Mouse (Mus musculus): ENCODE results near the gene Sp3.
A peak's percentile ranks its signal among the peaks of the same experiment; 100 is the strongest.
"Not testable (repeated sequence)": the region's sequence is repeated elsewhere in the genome, so short reads cannot be mapped to it uniquely, and the experiment has no call there.

Gene Sp3

DNA sequence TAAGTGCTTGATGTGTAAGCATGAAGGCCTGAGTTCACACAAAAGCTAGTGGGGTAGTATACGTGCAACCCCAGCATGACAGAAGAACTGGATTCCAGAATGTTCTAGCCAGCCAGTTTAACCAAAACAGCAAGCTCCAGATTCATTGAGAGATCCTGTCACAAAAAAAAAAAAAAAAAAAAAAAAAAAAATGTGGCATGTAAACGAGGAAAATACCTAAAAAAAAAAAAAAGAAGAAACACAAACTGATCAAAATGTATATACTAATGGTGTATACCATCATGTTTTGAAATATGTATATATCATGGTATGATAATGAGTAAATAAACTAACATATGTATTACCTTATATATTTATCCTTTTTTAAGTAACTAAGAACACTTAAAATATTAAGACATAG lies 13.9 kb upstream of the Sp3 start:
- DNase-seq (ENCODE audit: extremely low read depth, insufficient read length, low spot score): no peak

- DNase-seq (ENCODE audit: extremely low read depth, insufficient read length, low spot score): no peak
Measured at GRCm38 (mm10) chr2:72992497-72992896, 12.3 kb upstream of the Sp3 start.

DNA sequence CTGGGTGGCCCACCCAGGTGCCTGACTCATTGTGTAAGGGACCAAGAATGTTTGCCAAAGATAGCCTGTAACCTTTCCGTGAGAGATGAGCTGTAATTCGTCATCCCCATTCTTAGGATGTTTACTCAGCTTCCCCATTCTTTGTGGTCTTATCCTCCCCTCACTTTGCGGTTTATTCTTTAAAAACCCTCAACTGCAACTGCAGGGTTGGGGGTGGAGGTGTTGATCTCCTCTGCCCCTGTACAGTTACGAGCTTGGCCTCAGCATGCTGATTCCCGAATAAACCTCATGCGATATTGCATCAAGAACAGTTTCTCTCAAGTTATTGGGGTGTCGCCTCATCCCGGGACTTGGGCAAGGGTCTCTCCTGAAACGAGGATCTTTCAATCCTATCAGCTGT lies 8.7 kb upstream of the Sp3 start:
- not testable (repeated sequence) for DNase-seq (ENCODE audit: extremely low read depth, insufficient read length, low spot score)

GRCm38 (mm10) chr2:72986616-72987015 lies 6.4 kb upstream of the Sp3 start, which contains the start of gene Gm11084:
Gene Gm11084 (minus strand): TSS chr2:72986716.
- DNase-seq (ENCODE audit: extremely low read depth, insufficient read length, low spot score): no peak

- no peak for DNase-seq (ENCODE audit: extremely low read depth, insufficient read length, low spot score)
Measured at GRCm38 (mm10) chr2:72985516-72985915, 5.3 kb upstream of the Sp3 start.

GRCm38 (mm10) chr2:72984806-72985205 lies 4.6 kb upstream of the Sp3 start:
- no peak for DNase-seq (ENCODE audit: extremely low read depth, insufficient read length, low spot score)

DNA sequence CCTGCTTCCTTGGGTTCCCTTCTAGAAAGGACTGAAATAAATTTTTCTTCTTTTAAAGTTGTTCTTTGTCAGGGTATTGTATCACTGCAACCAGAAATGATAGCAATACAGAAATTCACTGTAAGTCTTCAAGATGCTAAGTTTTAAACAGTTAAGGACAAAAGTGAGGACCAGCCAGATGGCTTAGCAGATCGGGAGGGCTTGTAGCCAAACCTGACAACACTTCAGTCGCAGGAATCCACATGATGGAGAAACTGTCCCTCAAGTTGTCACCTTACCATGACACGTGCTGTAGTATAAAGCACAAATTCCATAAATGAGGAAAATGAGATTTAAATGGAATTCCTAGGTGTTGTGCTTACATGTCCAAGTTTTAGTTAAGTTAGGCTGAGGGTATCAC lies 3.0 kb upstream of the Sp3 start:
- DNase-seq (ENCODE audit: extremely low read depth, insufficient read length, low spot score): no peak

- DNase-seq (ENCODE audit: extremely low read depth, insufficient read length, low spot score): peak; percentile 43
Measured at GRCm38 (mm10) chr2:72982110-72982785, 2.0 kb upstream of the Sp3 start.

GRCm38 (mm10) chr2:72981441-72982109 lies 1.3 kb upstream of the Sp3 start:
- DNase-seq (ENCODE audit: extremely low read depth, insufficient read length, low spot score): peak; percentile 43

GRCm38 (mm10) chr2:72981075-72981420 lies 802 bp upstream of the Sp3 start:
- DNase-seq (ENCODE audit: extremely low read depth, insufficient read length, low spot score): no peak

- peak; percentile 80 for DNase-seq (ENCODE audit: extremely low read depth, insufficient read length, low spot score)
Measured at GRCm38 (mm10) chr2:72979659-72980071, 581 bp downstream of the Sp3 start.

DNA sequence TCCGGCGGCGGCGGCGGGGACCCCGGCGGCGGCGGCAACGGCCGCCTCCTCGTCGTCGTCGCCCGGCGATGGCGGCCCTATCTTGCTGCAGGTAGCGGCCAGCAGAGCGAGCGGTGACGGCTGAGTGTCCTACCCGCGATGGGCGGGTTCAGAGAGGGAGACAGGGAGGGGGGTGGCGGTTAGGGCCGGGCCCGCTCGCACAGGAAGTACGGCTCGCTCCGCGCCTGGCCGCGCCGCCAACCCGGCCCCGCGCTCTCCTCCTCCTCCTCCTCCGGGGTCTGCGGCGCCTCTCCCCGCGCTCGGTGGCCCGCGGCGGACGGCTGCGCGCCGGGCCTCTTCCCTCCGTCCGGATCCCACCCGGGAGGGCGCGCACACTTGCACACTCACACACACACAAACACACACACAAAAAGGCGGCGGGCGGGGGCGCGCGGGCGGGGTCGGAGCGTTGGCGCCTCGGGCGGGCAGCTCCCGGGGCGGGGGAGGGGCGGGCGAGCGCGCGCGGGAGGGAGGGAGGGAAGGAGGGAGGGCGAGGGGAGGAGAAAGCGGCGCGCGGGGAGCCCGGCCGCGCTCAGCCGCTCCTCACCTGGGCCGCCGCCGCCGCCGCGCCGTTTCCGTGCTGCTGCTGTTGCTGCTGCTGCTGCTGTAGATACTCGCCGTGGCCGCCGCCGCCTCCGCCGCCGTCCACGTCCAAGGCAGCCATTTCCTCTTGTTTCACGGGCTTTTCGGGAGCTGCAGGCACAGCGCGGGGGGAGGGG lies 1.2 kb downstream of the Sp3 start:
- DNase-seq (ENCODE audit: extremely low read depth, insufficient read length, low spot score): peak; percentile 89

GRCm38 (mm10) chr2:72978473-72978872 lies 1.8 kb downstream of the Sp3 start:
- no peak for DNase-seq (ENCODE audit: extremely low read depth, insufficient read length, low spot score)

DNA sequence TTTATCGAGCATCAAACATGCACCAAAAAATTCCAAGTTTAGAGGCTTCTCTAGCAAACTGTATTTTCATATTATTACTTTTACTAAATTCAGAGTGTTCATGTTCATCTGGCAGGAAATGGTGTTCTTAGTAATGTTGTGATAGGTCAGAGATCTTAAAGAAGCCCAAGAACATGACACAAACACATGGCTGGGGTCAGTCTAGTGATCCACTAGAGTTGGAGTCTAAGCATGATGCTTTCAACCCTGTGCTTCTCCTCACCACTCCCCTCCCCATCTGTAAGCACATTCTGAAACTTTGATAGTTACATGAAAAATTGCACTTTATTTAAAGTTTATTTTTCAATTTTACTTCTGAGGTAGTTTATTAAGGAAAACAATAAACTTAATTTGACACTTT lies 3.0 kb downstream of the Sp3 start:
- no peak for DNase-seq (ENCODE audit: extremely low read depth, insufficient read length, low spot score)

- DNase-seq (ENCODE audit: extremely low read depth, insufficient read length, low spot score): no peak
Measured at GRCm38 (mm10) chr2:72976036-72976435, 4.2 kb downstream of the Sp3 start.

DNA sequence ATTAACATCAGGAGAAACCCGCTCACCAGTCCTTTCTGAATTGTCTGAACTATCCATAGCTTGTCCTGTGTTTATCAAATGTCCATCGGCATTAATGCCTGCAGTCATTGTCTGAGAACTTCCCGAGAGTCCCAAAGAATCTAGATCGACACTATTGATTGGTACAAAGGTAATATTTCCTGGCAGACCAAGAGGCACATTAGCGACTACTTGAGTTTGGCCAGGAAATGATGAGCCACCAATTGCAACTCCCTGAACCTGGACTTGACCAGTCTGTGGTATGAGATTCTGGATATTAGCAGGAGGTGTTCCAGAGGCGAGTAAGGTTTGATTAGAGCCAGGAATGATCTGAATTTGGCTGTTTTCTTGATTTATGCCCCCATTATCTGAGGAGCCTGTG lies 9.4 kb downstream of the Sp3 start:
- DNase-seq (ENCODE audit: extremely low read depth, insufficient read length, low spot score): no peak

DNA sequence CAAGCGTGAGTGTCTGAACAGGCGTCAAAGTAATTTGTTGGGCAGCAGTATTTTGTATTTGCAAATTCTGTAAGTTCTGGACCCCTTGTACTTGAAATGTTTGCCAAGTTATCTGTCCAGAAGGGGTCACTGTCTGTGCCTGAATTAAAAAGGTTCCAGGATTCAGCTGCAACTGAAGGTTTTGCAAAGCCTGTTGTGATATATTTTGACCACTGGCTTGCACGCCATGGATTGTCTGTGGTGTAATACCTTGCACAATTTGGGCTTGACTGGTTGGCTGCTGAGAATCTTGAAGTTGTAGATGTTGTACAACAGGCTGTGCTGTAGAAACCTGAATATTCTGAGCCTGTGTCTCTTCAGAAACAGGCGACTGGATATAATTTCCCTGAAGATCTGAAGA lies 9.9 kb downstream of the Sp3 start:
- DNase-seq (ENCODE audit: extremely low read depth, insufficient read length, low spot score): no peak

DNA sequence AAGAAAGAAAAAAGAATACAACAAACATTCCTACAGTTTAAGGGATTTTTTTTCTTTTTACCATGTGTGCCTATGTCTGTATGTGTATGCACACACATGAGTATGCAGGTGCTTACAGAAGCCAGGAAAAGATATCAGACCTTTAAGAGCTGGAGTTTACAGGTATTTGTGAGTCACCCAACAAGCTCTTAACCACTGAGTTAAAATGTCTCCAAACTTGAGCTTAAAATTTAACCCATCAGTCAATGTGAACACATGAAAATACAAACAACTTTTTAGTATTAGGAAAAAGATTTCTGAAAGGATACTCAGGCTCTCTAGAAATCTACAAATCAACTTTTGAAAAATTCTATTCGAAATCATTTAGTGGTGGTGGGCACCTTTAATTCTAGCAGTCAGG lies 11.7 kb downstream of the Sp3 start:
- DNase-seq (ENCODE audit: extremely low read depth, insufficient read length, low spot score): no peak

GRCm38 (mm10) chr2:72965450-72965849 lies 14.8 kb downstream of the Sp3 start:
- no peak for DNase-seq (ENCODE audit: extremely low read depth, insufficient read length, low spot score)

DNA sequence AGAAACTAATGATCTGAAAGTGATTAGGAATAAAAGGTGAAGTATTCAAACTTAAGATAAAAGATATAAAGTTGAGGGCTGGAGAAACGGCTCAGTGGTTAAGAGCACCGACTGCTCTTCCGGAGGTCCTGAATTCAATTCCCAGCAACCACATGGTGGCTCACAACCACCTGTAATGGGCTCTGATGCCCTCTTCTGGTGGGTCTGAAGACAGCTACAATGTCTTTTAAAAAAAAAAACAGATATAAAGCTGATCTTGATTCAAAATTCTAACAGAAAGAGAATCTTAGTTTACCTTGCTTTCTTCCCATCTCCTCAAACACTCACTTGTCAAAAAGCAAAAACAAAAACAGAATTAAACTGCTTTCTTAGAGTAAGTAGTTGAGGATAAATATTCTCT lies 23.8 kb downstream of the Sp3 start:
- no peak for DNase-seq (ENCODE audit: extremely low read depth, insufficient read length, low spot score)

GRCm38 (mm10) chr2:72952979-72953378 lies 27.3 kb downstream of the Sp3 start:
- DNase-seq (ENCODE audit: extremely low read depth, insufficient read length, low spot score): no peak

DNA sequence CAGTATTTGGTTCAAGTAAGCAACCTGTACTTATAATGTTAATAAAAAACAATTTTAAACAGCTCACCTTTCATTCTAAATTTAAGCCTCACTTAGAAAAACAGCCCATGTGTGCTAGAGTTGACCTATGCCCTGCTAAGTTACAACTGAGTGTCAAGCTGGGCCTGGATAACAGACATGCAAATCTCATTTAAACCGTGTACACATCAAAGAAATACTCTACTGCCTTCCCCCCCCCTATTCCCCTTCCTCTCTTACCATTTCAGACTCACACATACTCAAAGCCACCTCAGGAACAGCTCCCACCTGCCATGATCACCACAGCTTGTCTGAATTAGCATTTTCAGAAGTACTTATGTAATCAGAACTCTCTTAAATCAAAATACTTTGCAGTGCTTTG lies 44.3 kb downstream of the Sp3 start:
- DNase-seq (ENCODE audit: extremely low read depth, insufficient read length, low spot score): no peak
